Mouse (Mus musculus) heart, embryonic 15.5 days (tissue): ENCODE data around the gene Rnf212. TPM values are rescaled to one million over a fixed set of nuclear protein-coding genes. Genes with fewer than 3 reads are reported as not detected.

ENCODE experiments used
- ATAC-seq: fragments of 200-750 bp; cut with Nextera tagmentation; replicated peaks from 2 replicates; pipeline ENCODE4 v1.8.0; 2017; ENCODE audit warnings: low read depth, moderate TSS enrichment; ENCODE audit not compliant: insufficient number of reproducible peaks, insufficient read depth, low FRiP score
- H3K27ac ChIP-seq: fragments of 300-500 bp; sonication (generic); 2 replicates; pipeline ENCODE4 v1.5.1; 2015; ENCODE audit warnings: mild to moderate bottlenecking, inconsistent platforms
- H3K27me3 ChIP-seq: fragments of 300-500 bp; sonication (generic); 2 replicates; pipeline ENCODE4 v1.6.1; 2015; ENCODE audit warnings: inconsistent platforms
- H3K36me3 ChIP-seq: fragments of 300-500 bp; sonication (generic); 2 replicates; pipeline ENCODE4 v1.6.1; 2015; ENCODE audit warnings: mild to moderate bottlenecking, inconsistent platforms
- H3K4me1 ChIP-seq: fragments of 300-500 bp; sonication (generic); replicated peaks from 2 replicates; pipeline ENCODE4 v1.6.1; 2015; ENCODE audit warnings: inconsistent platforms
- H3K4me2 ChIP-seq: fragments of 300-500 bp; sonication (generic); 2 replicates; pipeline ENCODE4 v1.6.1; 2015; ENCODE audit warnings: inconsistent platforms, mild to moderate bottlenecking, moderate library complexity
- H3K4me3 ChIP-seq: fragments of 300-500 bp; sonication (generic); 2 replicates; pipeline ENCODE4 v1.5.1; 2015; ENCODE audit warnings: mild to moderate bottlenecking, inconsistent platforms
- H3K9ac ChIP-seq: fragments of 300-500 bp; sonication (generic); 2 replicates; pipeline ENCODE4 v1.6.1; 2015; ENCODE audit warnings: mild to moderate bottlenecking, inconsistent platforms
- H3K9me3 ChIP-seq: fragments of 300-500 bp; sonication (generic); replicated peaks from 2 replicates; pipeline ENCODE4 v1.6.1; 2016; ENCODE audit warnings: inconsistent platforms
- WGBS: fragments of 180-500 bp; shearing (Covaris S2); methylation state at CpG from one replicate; pipeline ENCODE4 v1.1.7; 2015; ENCODE audit warnings: mixed read lengths; 5-methylcytosine and 5-hydroxymethylcytosine counted together
- polyA plus RNA-seq: library from polyadenylated mRNA; unstranded; fragments of >200 nt; fragmentation: Nextera tagmentation; extraction: Ambion mirVana; gene quantifications from 2 replicates; pipeline ENCODE4 v1.2.1, GENCODE M21; 2015

The Rnf212 gene
- polyA plus RNA-seq, 1 experiment from 2014 or later, result not detected

GRCm38 (mm10) chr5:108711968-108712367 lies 62.8 kb downstream of the Rnf212 start:
- no peak overlapping the region for H3K27ac ChIP-seq
- H3K27me3 ChIP-seq, result no peaks in the 10 kb centered on the region
- H3K4me1 ChIP-seq, result 0 out of 2 replicates have a peak, but pooled peaks cover 7% of the 10 kb centered on the region
- H3K4me3 ChIP-seq, result no peak overlapping the region
- WGBS, result 65% methylated on average over 6 of the region's 6 CpGs
- H3K36me3 ChIP-seq, result no peaks in the 10 kb centered on the region
- no peak for ATAC-seq
- H3K4me2 ChIP-seq, result no peak overlapping the region
- no peaks in the 10 kb centered on the region for H3K9me3 ChIP-seq
- H3K9ac ChIP-seq, result no peak overlapping the region

DNA sequence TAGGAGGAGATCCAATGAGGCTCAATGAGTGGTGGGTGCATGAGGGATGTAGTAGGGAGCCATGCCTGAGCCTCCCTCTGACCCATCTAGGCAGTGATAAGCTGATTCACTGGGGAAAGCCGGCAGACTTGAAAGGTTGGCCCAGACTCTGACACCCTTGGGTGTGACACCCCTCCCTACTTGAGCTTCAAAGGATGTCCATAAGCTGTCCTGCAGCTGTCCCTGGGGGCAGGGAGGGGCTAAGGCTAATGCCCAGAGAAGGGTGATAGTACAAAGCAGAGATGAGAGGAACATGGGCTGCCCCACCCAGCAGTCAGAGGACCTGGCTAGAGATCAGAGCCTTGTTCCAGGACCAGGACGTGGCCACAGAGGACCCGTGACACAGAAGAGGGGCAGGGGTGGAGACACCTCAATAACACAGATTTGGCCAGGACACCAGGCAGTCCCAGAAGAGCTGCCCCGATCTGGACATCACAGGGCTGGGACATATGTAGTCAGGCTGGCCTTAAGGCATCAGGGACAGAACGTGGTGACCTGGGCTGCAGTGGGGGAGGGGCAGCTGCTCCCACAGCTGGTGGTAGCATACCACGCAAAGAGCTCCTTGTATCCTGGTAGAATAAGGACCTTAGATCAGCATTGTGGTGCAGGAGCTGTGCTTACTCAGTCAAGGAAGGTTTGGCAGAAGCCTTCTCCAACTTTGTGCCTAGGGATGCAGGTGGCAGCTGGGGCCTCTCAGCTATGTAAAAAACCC lies 65.6 kb downstream of the Rnf212 start:
- Histone ChIP-seq H3K9me3 (no peaks in the 10 kb centered on the region), H3K27me3 (no peaks in the 10 kb centered on the region), H3K4me2 (no peak overlapping the region), H3K4me3 (no peak overlapping the region), H3K36me3 (peaks cover 21% of the 10 kb centered on the region), H3K9ac (no peak overlapping the region), H3K4me1 (0 out of 2 replicates have a peak, but pooled peaks cover 7% of the 10 kb centered on the region), H3K27ac (no peak overlapping the region)
- ATAC-seq, result no peak
- WGBS, result 42% methylated on average over 6 of the region's 6 CpGs

DNA sequence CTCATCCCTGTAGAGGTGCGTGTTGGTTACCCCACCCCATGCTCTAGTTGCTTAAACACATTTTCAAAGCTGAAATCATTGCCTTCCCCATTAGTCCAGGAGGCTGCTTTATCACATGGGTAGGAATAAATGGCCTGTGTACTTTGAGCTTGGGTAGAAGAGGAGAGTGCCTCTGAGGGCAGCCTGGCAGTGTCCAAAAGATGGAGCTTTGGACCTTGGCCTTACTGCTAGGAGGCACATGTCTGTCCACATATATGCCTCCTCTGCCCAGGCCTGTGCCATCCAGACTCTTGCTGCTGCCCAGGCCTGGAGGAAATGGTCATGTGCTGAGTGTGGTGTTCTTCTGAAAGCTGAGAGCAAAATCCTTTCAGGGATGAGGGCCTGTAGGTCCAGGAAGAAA lies 66.4 kb downstream of the Rnf212 start:
- no peaks in the 10 kb centered on the region for H3K27me3 ChIP-seq
- no peak for ATAC-seq
- H3K4me3 ChIP-seq, result no peak overlapping the region
- H3K36me3 ChIP-seq, result peaks cover 21% of the 10 kb centered on the region
- 91% methylated on average over 1 of the region's 1 CpGs for whole genome bisulfite sequencing
- no peak overlapping the region for H3K9ac ChIP-seq
- H3K9me3 ChIP-seq, result no peaks in the 10 kb centered on the region
- peaks cover 8% of the 10 kb centered on the region; the same call in 1 of the 2 replicates for H3K4me1 ChIP-seq
- no peak overlapping the region for H3K27ac ChIP-seq
- H3K4me2 ChIP-seq, result no peak overlapping the region

DNA sequence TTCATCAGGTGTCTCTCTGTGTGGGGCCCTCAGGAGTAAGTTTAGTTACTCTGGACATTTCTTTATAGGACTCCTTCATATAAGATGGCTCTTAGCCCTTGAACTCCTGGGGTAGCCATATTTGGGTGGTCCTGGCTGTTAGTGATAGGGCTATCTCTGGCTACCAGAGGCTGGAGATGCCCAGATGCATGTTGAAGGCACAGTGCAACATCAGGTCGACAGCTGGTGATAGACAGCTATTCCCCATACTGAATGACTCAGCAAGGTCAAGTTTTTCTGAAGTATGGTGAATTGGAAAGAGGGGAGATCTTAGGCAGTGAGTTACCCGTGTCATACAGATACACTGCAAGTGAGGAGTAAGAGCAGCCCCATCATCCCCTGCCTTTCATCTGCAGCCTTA lies 67.0 kb downstream of the Rnf212 start:
- peaks cover 11% of the 10 kb centered on the region; the same call in 1 of the 2 replicates for H3K4me1 ChIP-seq
- no peaks in the 10 kb centered on the region for H3K9me3 ChIP-seq
- no peak overlapping the region for H3K4me2 ChIP-seq
- no peak overlapping the region for H3K9ac ChIP-seq
- no peak for ATAC-seq
- H3K4me3 ChIP-seq, result no peak overlapping the region
- WGBS, result 67% methylated on average over 2 of the region's 2 CpGs
- peaks cover 21% of the 10 kb centered on the region for H3K36me3 ChIP-seq
- no peak overlapping the region for H3K27ac ChIP-seq
- no peaks in the 10 kb centered on the region for H3K27me3 ChIP-seq

- Histone ChIP-seq H3K9ac (no peak overlapping the region), H3K27ac (no peak overlapping the region), H3K36me3 (peaks cover 21% of the 10 kb centered on the region), H3K9me3 (no peaks in the 10 kb centered on the region), H3K4me1 (peaks cover 32% of the 10 kb centered on the region), H3K4me2 (no peak overlapping the region), H3K4me3 (no peak overlapping the region), H3K27me3 (no peaks in the 10 kb centered on the region)
- ATAC-seq, result no peak
- WGBS, result 65% methylated on average over 12 of the region's 12 CpGs
These were observed 70.8 kb downstream of the Rnf212 start for GRCm38 (mm10) chr5:108703754-108704626.

DNA sequence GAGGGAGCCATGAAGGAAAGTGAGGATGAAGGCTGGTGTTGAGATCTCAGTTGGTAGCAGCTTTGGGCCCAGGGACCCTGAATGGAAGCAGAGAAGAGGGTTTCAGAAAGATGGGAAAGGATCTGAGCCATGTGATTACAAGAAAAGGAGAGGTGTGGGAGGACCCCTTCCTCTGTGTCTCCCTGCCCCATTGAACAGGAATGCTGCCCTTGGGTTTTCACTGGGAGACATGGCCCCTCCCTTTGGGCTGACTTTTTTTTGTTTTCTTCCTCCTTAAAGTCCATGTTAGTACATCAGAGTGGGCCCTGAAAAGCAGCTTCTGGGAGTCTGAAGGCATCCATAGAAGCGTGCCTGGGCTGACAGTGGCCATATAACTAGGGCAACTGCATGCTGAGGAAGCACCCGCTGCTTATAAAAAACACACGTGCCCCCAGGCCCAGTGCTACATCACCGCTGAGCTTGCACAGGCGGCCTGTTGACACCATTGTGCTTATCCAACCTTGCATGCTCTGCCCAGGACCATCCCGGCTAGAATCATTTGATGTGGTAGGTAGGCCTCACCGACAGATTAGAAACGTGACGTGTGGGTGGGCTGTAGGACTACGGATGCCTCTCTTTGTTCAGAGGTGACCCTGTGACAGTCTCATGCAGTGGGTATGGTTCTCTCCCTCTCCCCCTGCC lies 73.3 kb downstream of the Rnf212 start:
- peaks cover 19% of the 10 kb centered on the region for H3K36me3 ChIP-seq
- H3K27ac ChIP-seq, result no peak overlapping the region; the same call in 1 of the 2 replicates
- no peak overlapping the region for H3K9ac ChIP-seq
- H3K27me3 ChIP-seq, result no peaks in the 10 kb centered on the region
- no peak overlapping the region for H3K4me2 ChIP-seq
- peaks cover 44% of the 10 kb centered on the region for H3K4me1 ChIP-seq
- WGBS, result 76% methylated on average over 10 of the region's 10 CpGs
- no peak for ATAC-seq
- H3K9me3 ChIP-seq, result no peaks in the 10 kb centered on the region
- H3K4me3 ChIP-seq, result no peak overlapping the region

- no peak overlapping the region for H3K4me2 ChIP-seq
- H3K9me3 ChIP-seq, result no peaks in the 10 kb centered on the region
- peak overlapping the region; percentile 32; the same call in 1 of the 2 replicates for H3K27ac ChIP-seq
- H3K4me3 ChIP-seq, result no peak overlapping the region
- no peak overlapping the region for H3K9ac ChIP-seq
- H3K4me1 ChIP-seq, result peaks cover 53% of the 10 kb centered on the region
- ATAC-seq, result no peak; the same call in 1 of the 2 replicates
- no peaks in the 10 kb centered on the region for H3K27me3 ChIP-seq
- WGBS, result 36% methylated on average over 3 of the region's 3 CpGs
- peaks cover 8% of the 10 kb centered on the region for H3K36me3 ChIP-seq
These were observed 74.4 kb downstream of the Rnf212 start for GRCm38 (mm10) chr5:108700346-108700745.

DNA sequence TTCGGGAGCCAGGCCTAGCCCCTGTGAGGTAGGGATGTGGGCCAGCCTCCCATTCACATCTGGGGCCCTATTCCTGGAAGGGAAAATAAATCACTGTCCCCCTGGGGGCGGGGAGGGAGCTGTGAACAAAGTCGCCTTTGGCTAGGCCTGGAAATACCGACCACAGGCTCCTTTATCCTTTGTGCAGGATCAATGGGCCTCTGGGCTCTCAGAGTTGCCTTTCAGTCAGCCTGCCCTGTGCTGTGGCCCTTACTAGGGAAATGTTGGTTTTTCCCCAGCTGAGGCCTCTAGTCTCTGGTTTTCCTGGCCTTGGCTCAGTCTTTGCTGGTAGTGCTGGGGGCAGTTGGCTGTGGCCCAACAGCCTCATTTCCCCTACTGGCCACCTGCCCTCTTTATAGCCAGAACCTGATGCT lies 77.4 kb downstream of the Rnf212 start:
- H3K4me3 ChIP-seq, result no peak overlapping the region
- H3K36me3 ChIP-seq, result no peaks in the 10 kb centered on the region
- no peak overlapping the region for H3K27ac ChIP-seq
- no peaks in the 10 kb centered on the region for H3K9me3 ChIP-seq
- H3K4me2 ChIP-seq, result no peak overlapping the region
- WGBS, result 53% methylated on average over 4 of the region's 4 CpGs
- no peak overlapping the region for H3K9ac ChIP-seq
- H3K4me1 ChIP-seq, result peaks cover 61% of the 10 kb centered on the region
- no peaks in the 10 kb centered on the region for H3K27me3 ChIP-seq
- ATAC-seq, result no peak

DNA sequence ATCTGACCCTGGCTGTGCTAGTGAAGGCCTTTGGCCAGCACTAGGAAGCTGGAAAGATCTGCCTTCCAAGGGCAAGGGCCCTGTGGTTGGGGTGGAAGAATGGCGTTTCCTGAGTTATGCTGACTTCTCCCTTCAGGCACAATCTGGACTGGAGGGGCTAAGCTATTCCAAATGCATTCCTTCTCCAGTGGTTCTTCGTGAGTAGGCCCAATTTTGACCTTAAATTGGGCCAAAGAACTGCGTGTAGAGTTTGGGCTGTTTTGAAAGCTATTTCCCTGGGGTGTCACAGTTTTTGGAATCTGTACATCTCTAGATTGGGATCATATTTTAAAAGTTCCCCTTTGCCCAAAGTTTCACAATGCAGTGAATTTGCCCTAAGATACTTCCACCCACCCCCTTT lies 78.2 kb downstream of the Rnf212 start:
- Histone ChIP-seq H3K4me1 (peaks cover 68% of the 10 kb centered on the region), H3K9ac (no peak overlapping the region), H3K9me3 (no peaks in the 10 kb centered on the region), H3K4me3 (no peak overlapping the region), H3K36me3 (no peaks in the 10 kb centered on the region), H3K27me3 (no peaks in the 10 kb centered on the region), H3K4me2 (no peak overlapping the region), H3K27ac (no peak overlapping the region)
- WGBS, result 84% methylated on average over 3 of the region's 3 CpGs
- no peak for ATAC-seq

DNA sequence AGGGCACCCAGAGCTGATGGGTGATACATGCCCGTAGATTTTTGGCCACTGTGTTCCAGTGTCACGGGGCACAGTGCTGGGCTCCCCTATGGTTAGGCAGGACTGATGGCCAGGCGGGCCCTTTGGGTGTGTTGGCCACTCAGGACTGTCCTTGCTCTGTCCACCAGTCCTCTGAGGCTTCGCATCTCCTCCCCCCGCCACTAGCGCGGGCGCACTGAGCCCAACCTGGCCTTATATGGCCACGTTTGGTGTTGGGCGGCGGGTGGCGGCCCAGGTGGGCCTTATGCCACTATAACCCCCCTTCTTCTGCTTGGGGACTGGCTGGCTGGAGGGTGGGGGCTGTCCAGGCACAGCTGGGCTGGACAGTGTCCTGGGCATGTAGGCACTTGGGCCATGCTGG lies 78.9 kb downstream of the Rnf212 start:
- Histone ChIP-seq H3K9ac (no peak overlapping the region), H3K4me3 (no peak overlapping the region), H3K27me3 (no peaks in the 10 kb centered on the region), H3K27ac (no peak overlapping the region), H3K4me1 (peaks cover 63% of the 10 kb centered on the region), H3K9me3 (no peaks in the 10 kb centered on the region), H3K4me2 (peak overlapping the region; percentile 94; the same call in 1 of the 2 replicates), H3K36me3 (no peaks in the 10 kb centered on the region)
- no peak for ATAC-seq
- 92% methylated on average over 12 of the region's 12 CpGs for WGBS
